Mouse (Mus musculus) embryo, embryonic 11.5 days (tissue): ENCODE results near the gene Klhdc7a.
"Not testable (repeated sequence)": the region's sequence is repeated elsewhere in the genome, so short reads cannot be mapped to it uniquely, and the experiment has no call there.

Source experiments
- DNase-seq: peaks from one replicate; pipeline ENCODE4 v3.0.0-alpha.2; 2012; ENCODE audit warnings: low read depth, low spot score

Gene Klhdc7a

GRCm38 (mm10) chr4:139967922-139968321, at the start of gene Klhdc7a:
Gene Klhdc7a (minus strand): TSS chr4:139968026.
- DNase-seq, result no peak

GRCm38 (mm10) chr4:140015916-140016315, 48.1 kb upstream of the Klhdc7a start:
- DNase-seq, result no peak

GRCm38 (mm10) chr4:140010728-140011470, 43.1 kb upstream of the Klhdc7a start:
- DNase-seq, result no peak

- DNase-seq, result no peak
Measured at GRCm38 (mm10) chr4:140004932-140005331, 37.1 kb upstream of the Klhdc7a start.

- peak; percentile 37 for DNase-seq
Measured at GRCm38 (mm10) chr4:140004170-140004569, 36.3 kb upstream of the Klhdc7a start.

DNA sequence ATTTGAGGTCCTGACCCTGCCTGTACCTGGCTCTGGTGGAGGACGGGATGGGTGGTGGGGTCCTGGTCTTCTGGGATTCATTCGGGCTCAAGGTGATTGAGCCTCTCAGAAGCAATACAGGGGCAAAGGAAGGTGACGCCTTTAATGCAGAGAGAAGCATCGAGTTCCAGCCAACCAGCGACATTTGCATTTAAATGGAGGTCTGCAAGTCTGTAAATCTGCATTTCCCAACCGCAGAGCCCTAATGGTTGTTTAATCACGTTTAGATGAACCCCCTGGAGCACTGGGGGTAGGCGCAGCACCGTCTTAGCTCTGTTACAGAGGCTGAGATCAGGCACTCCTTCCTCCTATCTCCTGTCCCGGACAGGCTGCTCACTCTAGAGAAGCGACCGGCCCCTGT, 34.2 kb upstream of the Klhdc7a start:
- no peak for DNase-seq

- no peak for DNase-seq
Measured at GRCm38 (mm10) chr4:140000911-140001310, 33.1 kb upstream of the Klhdc7a start.

DNA sequence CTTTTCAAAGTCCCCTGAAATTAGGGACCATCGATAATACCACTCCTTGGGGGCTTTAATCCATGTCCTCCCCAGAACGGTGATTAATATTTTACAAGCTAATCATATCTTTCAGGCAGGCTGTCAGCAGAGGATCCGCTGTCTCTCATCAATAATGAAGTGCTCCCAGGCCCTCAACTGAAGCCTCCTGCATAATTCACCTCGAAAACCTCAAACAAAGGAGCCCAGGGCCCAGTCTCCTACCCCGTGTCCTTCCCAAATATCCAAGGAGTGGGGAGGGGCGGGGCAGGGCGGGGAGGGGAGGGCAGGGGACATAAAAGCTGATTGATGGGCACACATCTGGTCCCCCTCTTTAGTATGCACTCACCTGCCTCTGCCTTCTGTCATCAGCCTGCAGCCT, 31.2 kb upstream of the Klhdc7a start:
- no peak for DNase-seq

DNA sequence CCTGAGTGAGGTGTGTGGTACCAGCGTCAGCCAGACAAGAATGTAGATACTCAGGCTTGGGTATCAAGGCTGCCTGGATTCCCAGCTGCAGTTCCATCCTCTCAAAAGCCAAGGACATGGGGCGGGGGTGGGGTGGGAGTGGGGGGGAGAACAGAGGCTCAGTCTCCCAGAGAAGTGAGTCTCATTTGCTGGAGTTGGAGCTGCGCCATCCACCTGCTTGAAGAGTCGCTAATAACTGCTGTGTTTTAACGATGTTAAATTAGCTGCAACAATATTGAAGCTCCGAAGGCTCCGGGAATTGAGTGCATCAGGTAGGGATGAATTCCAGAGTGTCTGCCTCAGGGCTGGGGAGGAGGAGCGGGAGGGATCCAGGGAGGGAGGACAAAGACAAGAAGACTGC, 27.8 kb upstream of the Klhdc7a start:
- no peak for DNase-seq

DNA sequence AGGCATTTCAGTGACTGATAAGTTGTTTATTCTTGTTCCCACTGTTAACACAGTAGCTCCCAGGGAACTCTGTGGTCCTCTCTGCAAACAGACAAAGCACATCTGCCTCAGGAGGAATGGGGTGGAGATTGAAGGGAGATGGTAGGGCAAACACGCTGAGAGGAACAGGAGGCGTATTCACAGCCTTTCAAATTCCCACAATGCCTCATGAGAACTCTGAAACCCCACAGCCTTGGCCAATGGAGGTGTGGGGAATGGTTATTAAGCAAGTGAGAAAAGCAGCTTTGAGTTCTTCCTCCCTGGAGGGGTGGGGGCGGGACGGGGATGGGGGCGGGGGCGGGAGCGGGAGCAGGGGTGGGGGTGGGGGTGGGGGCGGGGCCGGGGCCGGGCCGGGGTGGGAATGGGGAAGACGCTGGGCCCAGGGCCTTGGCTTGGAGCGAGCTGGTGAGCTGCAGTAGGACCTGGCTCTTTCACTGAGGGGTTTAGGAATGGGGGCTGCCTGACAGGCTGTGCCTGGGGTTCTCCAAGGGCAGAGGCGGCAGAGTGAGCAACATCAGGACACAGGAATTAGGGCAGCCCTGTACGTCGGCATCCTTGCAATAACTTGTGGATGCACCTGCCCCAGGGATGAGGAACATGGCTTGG, 25.4 kb upstream of the Klhdc7a start:
- DNase-seq, result peak; percentile 20

- no peak for DNase-seq
Measured at GRCm38 (mm10) chr4:139986913-139987312, 19.1 kb upstream of the Klhdc7a start.

DNA sequence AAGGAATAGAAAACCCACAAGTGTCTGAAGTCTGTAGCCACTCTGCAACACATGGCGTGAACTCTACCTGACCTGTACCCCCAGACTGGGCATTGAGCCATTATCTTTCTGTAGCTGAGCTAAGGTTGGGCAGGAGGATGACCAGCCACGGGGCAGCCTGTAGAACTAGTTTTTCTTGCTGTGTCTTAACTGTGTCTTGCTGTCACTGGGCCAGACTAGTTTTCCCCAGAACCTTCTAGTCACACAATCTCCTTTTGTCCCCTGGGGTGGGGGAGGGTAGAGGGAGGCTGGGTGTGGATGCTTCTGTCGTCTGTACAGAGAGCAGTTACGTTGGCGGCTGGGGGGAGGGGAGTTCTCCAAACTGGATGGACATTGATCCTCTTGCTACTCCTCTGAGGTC, 10.9 kb upstream of the Klhdc7a start:
- no peak for DNase-seq

GRCm38 (mm10) chr4:139977308-139977781, 9.5 kb upstream of the Klhdc7a start:
- no peak for DNase-seq

DNA sequence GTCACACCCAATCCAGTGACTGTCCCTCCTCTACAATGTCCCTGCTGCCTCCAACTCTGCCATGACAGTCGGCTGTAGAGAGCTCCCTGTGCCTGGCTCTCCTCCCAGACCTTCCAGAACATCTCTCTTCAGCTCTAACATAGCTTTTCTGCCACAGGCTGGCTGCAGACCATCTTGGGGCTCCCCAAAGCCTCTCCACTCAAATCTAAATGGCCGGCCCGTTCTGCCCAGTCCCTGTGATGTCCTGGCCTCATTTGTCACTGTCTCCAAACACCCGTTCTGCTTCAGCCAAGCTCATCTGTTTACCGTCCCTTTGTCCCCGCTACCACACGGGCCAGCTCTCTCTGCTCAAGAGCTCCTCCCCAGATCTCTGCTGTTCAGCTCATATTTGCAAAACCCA, 6.7 kb upstream of the Klhdc7a start:
- DNase-seq, result no peak

DNA sequence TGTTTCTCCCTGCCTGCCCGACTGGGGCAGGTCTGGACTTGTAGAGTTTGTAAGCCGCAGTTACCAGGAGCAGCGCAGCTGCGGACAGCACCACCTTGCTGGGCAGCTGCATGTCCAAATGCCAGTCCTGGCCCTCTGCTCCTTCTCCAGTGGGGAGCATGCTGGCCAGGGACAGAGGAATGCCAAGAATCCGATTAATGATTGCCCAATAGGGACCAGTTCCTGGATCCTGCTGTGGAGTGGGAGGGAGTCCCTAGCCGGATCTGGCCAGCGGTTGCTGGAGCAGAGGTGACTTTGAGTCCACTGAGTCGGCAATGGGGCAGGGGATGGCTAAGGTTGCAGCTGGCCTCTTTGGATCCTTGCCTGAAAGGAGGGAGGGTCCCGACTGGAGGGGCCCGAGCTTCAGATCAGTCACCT, 343 bp downstream of the Klhdc7a start:
- no peak for DNase-seq

- DNase-seq, result no peak
Measured at GRCm38 (mm10) chr4:139966981-139967380, 845 bp downstream of the Klhdc7a start.

- DNase-seq, result no peak
Measured at GRCm38 (mm10) chr4:139965596-139966185, 2.1 kb downstream of the Klhdc7a start.

DNA sequence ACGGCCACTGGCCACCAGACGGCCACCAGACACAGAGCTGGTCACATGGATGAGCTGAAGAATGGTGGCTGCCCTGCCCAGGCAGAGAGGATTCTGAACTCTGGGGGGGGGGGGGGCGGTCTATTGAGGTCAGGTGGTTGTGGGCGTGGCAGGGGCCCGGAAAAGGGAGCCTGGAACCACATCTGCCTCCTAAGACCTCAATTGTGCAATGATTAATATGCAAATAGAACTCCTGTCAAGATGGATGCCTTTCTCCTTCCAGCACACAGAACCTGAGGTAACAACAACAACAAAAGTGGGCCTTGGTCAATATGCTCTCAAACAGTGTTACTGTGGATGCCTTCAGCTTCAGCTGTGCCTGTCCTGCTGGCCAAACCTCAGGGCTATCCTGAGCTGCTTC, 3.4 kb downstream of the Klhdc7a start:
- no peak for DNase-seq

DNA sequence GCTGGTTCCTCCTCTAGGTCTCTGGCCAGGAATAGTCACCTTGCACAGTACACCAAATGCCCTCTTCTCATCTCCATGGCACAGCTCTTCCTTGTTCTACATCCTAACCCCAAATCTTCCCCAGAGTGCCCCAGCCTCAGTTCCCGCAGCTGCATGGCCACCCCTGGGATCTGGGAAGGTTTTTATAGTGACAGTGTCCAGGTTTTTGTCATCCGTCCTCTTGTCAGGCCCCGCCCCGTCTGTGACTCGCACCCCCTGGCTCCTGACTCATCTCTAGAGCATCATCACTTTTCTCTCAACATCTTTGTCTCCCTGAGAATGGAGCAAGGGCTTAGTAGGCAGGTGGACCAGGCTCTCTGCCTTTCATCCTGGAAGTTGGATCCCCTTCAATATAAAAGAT, 3.9 kb downstream of the Klhdc7a start:
- DNase-seq, result no peak

DNA sequence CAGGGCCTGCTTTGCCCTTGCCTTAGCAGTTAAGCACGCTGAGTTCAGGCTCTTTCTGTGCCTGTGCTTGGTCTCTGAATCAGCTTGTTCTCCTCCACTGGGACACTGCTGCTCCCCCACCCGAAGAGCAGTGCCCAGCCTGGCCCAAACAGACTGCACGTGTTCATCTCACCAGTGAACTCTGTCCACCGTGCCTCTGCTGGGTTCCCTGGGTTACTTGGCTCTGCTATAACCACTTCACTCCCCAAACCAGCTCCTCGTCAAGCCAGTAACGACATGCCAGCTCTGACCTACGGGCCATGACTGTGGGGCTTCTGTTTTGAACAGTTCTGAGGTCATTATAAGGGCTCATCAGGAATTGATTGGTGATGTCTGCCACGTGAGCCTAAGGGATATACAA, 4.8 kb downstream of the Klhdc7a start:
- no peak for DNase-seq

DNA sequence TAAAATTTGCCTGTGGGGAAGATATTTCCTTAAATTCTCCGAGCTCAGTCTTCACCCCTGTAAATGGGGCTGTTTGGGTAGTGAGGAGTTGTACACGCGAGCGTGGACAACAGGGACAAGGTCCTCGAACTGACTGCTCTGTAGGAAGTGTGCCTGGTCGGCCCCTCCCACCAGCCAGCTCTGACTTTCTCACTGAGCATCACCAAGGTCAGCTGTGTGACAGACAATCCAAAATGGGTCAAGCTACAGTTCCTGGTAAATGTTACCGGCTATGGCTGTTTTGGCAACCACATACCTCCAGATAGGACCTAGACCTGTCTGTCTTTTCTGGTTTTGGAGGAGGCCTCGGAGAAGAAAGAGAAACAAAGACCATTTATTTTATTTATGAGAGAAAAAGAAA, 6.0 kb downstream of the Klhdc7a start:
- no peak for DNase-seq

DNA sequence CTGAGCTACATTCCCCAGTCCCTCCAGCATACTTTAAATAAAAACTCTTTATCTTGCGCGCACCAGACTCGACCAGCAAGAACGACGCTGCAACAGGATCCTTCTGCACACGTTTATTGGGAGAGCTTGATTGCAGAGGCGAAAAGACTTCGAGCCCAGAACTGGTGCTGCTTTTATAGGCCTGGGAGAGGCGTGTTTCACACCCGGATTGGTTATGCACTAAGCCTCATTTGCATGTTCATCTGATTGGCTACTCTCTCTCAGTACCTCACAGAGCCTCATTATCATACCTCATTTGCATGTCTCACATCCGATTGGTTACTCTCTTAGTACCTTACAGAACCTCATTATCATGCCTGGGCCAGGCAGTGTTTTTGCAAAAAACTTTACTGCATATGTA, 6.5 kb downstream of the Klhdc7a start:
- DNase-seq, result not testable (repeated sequence)
